Mouse (Mus musculus) ES-CJ7 (cell line): Measurements from ENCODE around the gene Fam50b.
A peak's percentile ranks its signal among the peaks of the same experiment; 100 is the strongest.

ENCODE experiments used
- DNase-seq: peaks from one replicate; pipeline ENCODE4 v3.0.0; 2011; ENCODE audit warnings: low read depth, low spot score

Gene Fam50b

GRCm38 (mm10) chr13:34734686-34735085 is at the start of gene Fam50b:
Fam50b (plus strand) TSS chr13:34734850.
- DNase-seq = no peak

DNA sequence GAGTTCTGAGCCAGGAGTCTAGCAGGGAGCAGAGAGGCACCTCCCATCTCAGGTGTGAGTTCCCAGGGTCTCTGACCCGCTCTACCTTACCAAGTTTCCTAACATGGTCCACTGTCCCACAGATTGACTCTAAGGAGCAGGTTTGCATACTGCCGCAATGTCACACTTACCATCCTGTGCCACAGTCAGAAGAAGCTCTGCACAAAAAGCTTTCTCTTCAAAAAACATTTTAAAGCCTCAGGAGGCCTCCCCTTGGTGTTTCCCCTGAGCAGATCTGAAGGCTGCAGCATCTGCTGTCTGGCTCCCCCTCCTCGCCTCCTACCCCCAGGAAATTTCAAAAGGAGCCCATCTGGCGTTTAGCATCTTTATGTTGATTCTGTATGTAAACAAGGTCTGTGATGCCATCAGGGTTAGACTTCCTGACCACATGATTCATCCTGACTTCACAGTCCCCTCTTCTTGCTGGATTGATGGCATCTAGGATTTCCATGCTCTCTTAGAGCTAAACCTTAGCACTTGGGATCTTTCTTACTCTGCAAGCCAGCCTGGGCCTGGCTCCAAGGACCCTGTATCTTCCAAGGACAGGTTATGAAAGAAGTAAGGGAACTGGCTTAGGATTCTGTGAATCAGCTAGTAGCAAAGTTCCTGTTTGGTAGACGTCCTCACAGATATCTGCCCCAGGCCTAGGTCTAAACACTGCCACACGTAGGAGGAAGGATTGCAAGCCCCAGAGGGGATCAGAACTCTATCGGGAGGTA is 49.5 kb upstream of the Fam50b start:
- DNase-seq = no peak

- DNase-seq = no peak
These were observed 43.6 kb upstream of the Fam50b start for GRCm38 (mm10) chr13:34691049-34691448.

DNA sequence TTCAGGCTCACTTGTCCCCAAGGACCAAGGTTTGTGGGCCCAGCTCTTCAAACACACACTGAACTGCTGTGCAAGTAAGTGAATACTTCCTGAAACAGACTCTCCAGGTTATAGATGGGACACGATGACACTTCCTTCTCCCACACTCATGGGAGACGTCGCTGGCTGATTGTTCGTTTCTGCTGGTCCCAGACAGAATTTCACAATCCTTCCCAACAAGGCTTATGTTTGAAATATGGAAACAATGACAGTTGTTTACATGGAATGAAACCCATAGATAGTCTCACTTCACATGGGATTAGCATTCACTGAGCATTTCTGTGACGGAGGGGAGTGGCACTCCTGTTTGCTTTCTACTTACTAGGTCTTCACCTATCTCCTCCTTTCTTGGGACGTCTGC is 41.5 kb upstream of the Fam50b start:
- no peak for DNase-seq

DNA sequence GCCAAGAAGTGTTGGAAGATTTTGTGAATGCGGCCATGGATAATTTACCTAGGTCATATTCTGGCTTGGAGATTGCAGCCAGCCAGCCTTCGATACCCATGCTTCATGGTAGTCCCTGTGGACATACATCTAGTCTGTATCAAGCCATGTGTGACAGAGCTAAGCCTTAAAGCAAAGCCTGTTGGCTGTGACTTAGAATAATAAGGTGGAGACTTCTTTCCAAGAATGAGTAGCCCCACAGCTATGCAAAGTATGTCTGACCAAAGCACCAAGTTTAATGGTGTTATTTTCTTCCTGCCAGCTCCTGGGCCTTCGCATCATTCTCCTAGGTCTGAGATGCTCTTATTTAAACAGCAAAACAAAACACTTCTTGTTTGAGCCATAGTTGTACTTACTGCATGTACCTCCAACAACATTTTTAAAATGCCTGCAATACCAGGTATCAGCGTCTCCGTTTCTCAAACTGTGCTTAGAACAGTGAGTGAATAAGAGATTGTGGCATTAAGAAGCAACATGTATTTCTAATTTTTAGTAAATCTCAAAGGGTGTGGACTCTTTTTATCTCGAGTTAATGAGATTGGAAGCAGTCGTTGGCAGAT is 37.8 kb upstream of the Fam50b start:
- DNase-seq = no peak

DNA sequence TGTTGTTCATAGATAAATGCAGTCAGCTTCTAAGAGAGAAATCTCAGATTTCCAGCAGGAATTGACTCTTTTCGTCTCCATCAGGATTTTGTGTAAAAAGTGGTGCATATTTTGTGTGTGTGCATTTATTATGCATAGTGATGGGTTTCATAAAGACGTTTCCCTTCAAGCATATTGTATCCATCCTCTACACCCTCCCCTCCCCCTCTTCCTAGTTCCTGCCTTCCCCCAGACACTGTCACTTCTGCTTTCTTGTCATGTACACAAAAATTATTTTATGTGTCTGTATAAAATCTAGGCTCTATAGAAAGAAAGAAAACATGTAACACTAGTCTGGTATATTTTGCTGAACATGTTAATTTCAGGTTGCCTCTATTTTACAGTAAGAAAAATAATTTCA is 34.6 kb upstream of the Fam50b start:
- no peak for DNase-seq

DNA sequence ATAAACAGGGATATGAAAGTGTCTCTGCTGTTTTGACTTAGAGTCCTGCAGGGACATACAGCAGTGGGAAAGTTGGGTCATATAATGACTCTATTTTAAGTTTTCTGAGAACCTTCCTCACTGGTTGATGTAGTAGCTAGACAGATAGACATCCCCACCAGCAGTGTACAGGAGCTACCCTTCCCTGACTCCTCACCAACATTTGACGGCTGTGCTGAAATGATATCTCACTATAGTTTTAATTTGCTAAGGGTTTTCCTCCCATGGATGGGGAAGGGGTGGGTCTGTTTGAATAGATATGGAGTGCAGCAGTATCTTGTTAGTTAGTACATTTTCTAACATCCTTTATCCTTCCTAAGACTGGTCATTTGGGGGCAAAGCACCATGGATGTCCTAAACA is 34.0 kb upstream of the Fam50b start:
- no peak for DNase-seq

- DNase-seq = no peak
These were observed 31.3 kb upstream of the Fam50b start for GRCm38 (mm10) chr13:34703301-34703700.

- DNase-seq = no peak
These were observed 30.9 kb upstream of the Fam50b start for GRCm38 (mm10) chr13:34703795-34704194.

GRCm38 (mm10) chr13:34704835-34705234 is 29.8 kb upstream of the Fam50b start:
- no peak for DNase-seq

DNA sequence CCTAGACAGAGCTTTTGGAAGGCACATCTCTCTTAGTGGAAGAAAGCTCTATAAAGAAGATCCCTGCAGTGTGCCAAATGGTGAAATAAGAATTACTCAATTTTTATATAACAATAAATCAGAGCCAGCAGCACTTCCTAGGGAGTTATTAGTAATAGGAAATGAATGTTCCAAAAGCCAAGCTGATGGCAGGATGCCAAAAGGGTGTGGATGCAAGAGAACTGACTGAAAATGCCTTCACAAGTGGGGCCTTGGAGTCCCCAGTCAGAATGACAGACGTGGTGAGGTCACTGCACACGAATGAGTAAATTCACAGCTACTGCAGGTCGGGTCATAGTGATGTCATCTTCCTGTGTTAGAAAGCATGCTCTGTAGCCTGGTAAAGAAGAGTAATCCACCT is 25.7 kb upstream of the Fam50b start:
- no peak for DNase-seq

DNA sequence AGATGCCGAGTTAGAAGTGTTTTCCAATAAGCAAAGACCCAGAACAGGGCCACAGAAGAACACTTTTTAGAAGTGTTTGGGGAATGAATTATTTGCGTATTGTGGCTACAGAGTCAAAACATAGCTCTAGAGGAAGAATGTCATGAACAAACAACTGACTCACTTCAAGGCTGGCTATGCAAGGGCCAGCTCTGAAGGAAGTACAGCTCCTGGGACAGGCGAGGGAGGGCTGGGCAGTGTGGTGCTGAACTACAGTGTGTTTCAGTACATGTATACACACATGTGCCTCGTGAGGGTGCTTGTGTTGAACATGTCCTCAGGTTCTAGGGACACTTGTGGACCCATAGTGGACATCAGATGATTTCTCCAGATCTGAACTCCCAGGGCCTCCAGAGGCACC is 25.1 kb upstream of the Fam50b start:
- no peak for DNase-seq

DNA sequence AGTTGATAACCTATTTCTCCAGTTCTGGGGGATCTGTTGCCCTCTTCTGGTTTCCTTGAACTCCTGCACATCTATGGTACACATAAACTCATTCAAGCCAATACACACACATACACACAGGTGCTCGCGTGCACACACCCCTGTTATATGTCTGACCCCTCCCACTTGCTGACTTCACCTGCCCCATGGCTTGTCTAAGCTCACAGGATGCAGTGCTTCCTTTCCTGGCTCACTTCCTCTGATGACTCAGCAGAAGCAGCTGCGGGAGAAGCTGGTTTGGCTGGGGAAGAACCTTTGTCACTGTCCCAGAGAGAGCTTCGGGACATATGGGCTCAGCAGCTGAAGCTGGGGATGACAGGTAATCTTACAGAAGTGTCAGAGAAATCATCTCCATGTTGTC is 23.2 kb upstream of the Fam50b start:
- DNase-seq = peak; percentile 2

- no peak for DNase-seq
These were observed 21.8 kb upstream of the Fam50b start for GRCm38 (mm10) chr13:34712881-34713280.

GRCm38 (mm10) chr13:34715437-34715838 is 19.2 kb upstream of the Fam50b start:
- no peak for DNase-seq

DNA sequence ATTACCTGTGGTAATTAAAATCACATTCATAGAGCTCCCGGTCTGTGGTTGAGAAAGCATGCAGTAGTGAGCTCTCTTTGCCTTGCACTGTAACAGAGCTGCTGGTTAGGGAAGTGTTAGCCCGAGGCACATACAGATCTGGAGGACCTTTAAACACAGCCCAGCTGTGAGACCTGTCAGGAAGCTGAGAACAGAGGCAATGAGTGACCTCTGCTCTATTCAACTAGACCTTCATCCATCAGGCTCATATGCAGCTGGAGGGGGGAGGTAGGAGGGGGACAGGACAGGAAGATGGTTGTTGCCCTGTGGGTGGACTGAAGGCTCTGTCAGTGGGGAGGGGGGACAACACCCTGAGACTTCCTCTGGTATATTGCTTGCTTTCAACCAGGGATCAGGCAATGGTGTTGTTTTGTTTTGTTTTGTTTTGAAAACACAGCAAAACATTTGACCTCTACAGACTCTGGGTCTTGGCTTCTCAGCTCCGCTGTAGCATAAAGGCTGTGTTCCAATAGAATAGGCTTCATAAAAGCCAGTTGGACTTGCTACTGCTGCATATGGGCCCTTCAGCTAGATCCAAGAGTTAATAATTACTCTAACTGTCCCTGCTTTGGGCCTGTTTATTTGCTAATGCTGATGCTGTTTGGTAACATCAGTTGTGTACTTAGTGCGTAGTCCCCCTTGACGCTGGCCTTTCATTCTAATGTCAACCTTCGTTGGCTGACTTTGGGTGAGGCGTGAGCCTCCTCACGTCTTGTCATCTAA is 9.6 kb upstream of the Fam50b start:
- no peak for DNase-seq

DNA sequence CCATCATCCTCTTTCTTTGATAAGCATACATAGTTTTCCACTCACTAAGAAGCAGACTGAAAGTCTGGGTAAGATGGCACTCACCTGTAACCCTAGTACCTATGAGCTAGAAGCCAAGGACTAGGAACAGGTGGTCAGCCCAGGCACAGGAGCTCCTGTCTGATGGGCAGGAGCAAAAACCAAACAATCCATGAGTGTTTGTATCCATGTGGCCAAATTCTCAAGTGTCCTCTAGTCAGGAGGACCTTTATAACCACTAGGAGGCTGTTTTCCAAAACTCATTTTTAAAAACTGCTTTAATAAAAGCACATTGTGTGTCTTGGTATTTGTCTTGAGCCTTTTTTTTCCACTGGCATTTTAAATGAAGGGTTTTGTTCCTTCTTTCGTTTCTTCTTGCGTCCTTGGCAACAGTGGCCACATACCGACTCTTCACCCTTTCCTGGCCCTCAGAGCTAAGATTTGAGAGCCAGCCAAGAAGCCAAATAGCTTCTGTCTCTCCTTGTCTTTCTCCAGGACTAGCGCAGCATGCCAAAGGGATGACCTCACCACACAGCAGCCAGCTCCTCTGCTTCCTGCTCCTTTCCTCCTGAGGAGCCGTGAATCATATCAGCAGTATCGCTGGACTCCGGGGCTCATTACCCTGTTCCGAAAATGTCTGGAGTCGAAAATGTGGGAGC is 8.7 kb upstream of the Fam50b start:
- no peak for DNase-seq

DNA sequence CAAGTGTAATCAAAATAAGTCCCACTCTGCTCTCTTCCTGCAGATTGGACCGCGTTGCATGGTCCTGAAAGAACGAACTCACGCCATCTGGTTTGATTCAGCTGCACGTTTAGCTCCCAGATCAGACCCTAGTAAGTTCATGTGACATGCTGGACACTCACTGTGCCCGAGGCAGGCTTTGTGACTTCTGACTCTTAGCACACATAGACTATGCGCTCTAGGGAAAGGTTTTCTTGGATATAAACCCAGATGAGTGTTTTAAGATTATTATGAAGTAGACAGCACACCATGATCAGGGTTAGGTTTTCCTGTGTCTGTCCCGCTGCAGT is 8.2 kb upstream of the Fam50b start:
- DNase-seq = no peak

- no peak for DNase-seq
These were observed 7.6 kb upstream of the Fam50b start for GRCm38 (mm10) chr13:34727060-34727459.

DNA sequence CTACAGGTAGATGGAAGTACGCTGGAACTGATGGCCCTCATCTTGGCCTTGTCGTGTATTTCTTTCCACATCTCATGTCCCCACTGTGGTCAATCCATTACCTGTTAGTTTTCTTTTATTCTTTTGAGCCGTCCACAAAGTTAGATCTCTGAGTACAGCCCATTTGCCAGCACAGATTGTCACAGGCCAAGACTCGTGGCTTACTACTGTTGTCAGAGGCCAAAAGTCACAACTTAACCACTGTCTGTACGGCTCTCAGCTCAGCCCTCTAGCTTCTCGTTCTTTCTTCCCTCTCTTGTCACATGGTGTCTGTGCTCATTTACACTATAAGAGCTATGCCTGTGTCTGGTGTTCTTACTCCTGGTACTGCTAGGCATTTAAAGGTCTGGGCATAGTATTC is 3.1 kb upstream of the Fam50b start:
- DNase-seq = no peak

GRCm38 (mm10) chr13:34733780-34734179 is 870 bp upstream of the Fam50b start:
- no peak for DNase-seq

DNA sequence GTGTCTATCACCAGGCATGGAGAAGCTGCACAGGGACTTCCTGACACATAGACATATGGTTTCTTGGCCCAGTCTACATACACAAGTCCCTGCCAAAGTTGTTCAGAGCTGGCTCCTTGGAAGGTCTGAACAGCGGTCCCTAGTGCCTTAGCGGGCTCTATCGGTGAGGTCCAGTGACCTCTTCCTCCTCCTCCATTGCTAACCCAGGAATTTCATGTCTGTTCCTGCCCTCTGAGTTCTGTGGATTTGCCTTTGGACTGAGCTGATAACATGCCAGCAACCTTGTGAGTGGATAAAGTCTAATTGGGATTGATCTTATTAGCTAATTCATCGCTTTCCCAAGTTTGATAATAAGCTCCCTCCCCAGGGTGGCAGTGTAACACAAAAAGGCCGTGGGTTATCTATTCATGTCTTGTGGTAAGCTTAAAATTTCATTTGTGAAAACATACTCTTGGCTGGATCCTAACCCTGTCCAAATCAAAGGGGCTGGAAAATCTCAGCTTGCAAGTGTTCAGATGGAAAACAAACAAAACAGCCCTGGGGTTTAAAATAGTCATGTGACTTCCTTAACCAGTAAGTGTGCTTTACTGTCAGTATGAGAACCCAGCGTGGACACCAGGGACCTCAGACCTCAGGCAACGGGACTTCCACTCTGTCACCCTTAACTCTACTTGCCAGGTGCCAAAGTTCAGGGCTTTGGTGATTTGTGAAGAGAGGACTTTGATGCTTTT is 3.5 kb downstream of the Fam50b start:
- no peak for DNase-seq
